Mouse (Mus musculus) layer of hippocampus, adult 8-10 months (tissue): ENCODE measurements around the gene Tmsb10. TPM values are rescaled to one million over a fixed set of nuclear protein-coding genes. Genes with fewer than 3 reads are reported as not detected.

Experiments used
- DNase-seq, 2 experiments: peaks; one replicate each; pipeline ENCODE4 v3.0.0; 2022; ENCODE audit warnings: low spot score in 2 of 2
- total RNA-seq, 4 experiments: library from RNA; stranded (reverse); gene quantifications; 2 replicates each; pipeline ENCODE4 v1.2.4; 2022

Gene Tmsb10
- total RNA-seq, 4 experiments from 2014 or later, result 202 to 382 (median 276) TPM

- no peak for DNase-seq
Observed at GRCm38 (mm10) chr6:72956199-72957092, 2.1 kb downstream of the Tmsb10 start.

GRCm38 (mm10) chr6:72955517-72956198 is 2.9 kb downstream of the Tmsb10 start:
- no peak for DNase-seq

- DNase-seq, result no peak
Observed at GRCm38 (mm10) chr6:72954786-72955185, 3.8 kb downstream of the Tmsb10 start.

- DNase-seq, result no peak
Observed at GRCm38 (mm10) chr6:72952967-72953366, 5.6 kb downstream of the Tmsb10 start.

GRCm38 (mm10) chr6:72952221-72952620 is 6.3 kb downstream of the Tmsb10 start:
- DNase-seq, result no peak

- DNase-seq, result peak; percentile 83 to 89
Observed at GRCm38 (mm10) chr6:72949161-72949756, 9.3 kb downstream of the Tmsb10 start.

- no peak for DNase-seq
Observed at GRCm38 (mm10) chr6:72948392-72948791, 10.2 kb downstream of the Tmsb10 start.

- no peak for DNase-seq
Observed at GRCm38 (mm10) chr6:72947960-72948359, 10.6 kb downstream of the Tmsb10 start.

GRCm38 (mm10) chr6:72940493-72940892 is 18.1 kb downstream of the Tmsb10 start:
- DNase-seq, result peak; percentile 32 to 82

GRCm38 (mm10) chr6:72937859-72938258 is 20.7 kb downstream of the Tmsb10 start:
- DNase-seq, result no peak

- DNase-seq, result no peak
Observed at GRCm38 (mm10) chr6:72937430-72937829, 21.1 kb downstream of the Tmsb10 start.

GRCm38 (mm10) chr6:72932955-72933354 is 25.6 kb downstream of the Tmsb10 start:
- DNase-seq, result no peak

- no peak for DNase-seq
Observed at GRCm38 (mm10) chr6:72931533-72931932, 27.0 kb downstream of the Tmsb10 start.

GRCm38 (mm10) chr6:72929795-72930398 is 28.7 kb downstream of the Tmsb10 start:
- no peak for DNase-seq

- no peak for DNase-seq
Observed at GRCm38 (mm10) chr6:72926755-72927482, 31.6 kb downstream of the Tmsb10 start.

- DNase-seq, result no peak
Observed at GRCm38 (mm10) chr6:72926031-72926430, 32.5 kb downstream of the Tmsb10 start.

GRCm38 (mm10) chr6:72923381-72923780 is 35.2 kb downstream of the Tmsb10 start:
- no peak for DNase-seq

- DNase-seq, result no peak
Observed at GRCm38 (mm10) chr6:72921081-72921480, 37.5 kb downstream of the Tmsb10 start.

- no peak for DNase-seq
Observed at GRCm38 (mm10) chr6:72918510-72919033, 40.0 kb downstream of the Tmsb10 start.

GRCm38 (mm10) chr6:72916330-72916729 is 42.2 kb downstream of the Tmsb10 start:
- no peak for DNase-seq
